Mouse (Mus musculus) naive thymus-derived CD4-positive, alpha-beta T cell, adult 2 months (primary cell): ENCODE results near the gene S1pr1.

Source experiments
- DNase-seq: peaks from one replicate; pipeline ENCODE4 v3.0.0-alpha.2; 2011; ENCODE audit warnings: low read depth

S1pr1 gene

GRCm38 (mm10) chr3:115714671-115715651 lies at the start of gene S1pr1:
TSS of gene S1pr1 (minus strand) at chr3:115715072.
- DNase-seq: peak; percentile 86

DNA sequence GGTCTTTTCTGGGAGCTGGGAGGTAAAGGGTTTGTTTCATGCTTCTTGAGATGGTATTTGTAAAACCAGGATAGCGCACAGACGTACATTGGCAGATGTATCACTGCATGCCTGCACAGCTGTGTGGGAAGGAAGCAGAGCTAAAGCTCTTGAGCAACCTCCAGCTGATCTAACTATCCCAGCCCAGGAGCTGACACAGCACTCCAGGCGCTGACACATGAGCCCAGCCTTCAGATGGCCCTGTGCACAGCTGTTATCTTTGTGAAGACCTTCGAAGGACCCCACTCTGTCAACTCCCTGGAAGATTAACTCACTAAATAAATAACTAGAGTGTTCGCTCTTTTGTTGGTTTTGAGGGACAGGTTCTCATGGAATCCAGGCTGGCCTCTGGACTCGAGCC lies 48.4 kb upstream of the S1pr1 start:
- DNase-seq: no peak

GRCm38 (mm10) chr3:115762841-115763240 lies 48.0 kb upstream of the S1pr1 start:
- DNase-seq: no peak

GRCm38 (mm10) chr3:115759659-115760058 lies 44.8 kb upstream of the S1pr1 start:
- DNase-seq: no peak

GRCm38 (mm10) chr3:115758455-115758912 lies 43.6 kb upstream of the S1pr1 start:
- peak; percentile 66 for DNase-seq

GRCm38 (mm10) chr3:115754466-115754865 lies 39.6 kb upstream of the S1pr1 start:
- DNase-seq: peak; percentile 69

DNA sequence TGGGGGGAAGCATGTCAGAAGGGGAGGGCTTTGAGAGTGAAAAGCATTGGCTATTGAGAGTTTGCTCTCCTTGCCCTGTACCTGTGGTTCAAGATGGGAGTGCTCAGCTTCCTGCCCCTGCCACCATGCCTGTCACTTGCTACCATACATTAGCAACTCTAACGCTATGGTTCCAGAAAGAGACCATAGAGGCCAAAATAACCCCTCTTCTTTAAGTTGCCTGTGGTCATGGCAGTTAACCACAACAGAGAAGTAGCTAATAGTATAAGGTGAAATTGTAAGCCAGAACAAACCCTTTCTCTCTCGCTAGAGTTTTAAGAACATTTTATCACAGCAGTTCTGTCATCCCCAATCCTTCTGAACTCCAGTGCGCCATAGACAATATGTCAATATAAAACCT lies 35.5 kb upstream of the S1pr1 start:
- DNase-seq: no peak

- DNase-seq: no peak
These were observed 33.6 kb upstream of the S1pr1 start for GRCm38 (mm10) chr3:115748289-115748989.

DNA sequence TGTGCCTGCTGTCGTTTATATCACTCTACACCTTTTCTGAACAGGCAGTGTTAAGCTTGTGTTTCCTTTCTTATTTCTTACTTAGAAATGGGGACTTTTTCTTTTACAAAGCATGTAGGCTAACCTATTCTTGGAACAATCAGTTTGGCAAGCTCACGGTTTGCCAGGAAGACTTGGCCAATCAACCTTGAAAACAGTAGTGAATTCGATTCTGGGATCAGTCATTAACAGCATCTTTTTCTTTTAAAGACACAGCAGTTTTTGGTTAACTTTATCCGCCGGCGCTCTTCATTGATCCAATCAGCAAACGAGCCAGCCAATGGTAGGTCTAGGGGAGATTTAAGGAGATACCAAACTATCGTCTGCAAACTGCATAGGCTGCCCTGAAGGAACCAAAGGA lies 31.6 kb upstream of the S1pr1 start:
- DNase-seq: no peak

DNA sequence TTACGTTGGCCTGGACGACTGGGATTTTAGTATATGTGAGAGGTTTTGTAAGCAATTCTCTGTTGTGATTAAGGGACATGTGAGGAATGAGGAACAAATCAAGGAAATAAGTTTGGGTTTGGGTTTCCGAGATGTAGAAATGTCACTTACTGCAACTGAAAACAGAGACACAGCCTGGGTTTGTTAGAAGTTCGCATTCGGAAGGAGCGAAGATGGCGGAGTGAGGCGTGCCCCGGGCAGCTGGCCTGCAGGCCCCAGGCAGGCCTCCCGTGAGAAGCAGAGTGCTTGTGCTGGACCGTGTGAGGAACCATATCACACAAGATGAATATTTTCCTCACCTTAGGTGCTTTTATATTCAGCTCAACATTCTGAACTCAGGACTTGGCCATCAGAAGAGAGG lies 30.2 kb upstream of the S1pr1 start:
- no peak for DNase-seq

DNA sequence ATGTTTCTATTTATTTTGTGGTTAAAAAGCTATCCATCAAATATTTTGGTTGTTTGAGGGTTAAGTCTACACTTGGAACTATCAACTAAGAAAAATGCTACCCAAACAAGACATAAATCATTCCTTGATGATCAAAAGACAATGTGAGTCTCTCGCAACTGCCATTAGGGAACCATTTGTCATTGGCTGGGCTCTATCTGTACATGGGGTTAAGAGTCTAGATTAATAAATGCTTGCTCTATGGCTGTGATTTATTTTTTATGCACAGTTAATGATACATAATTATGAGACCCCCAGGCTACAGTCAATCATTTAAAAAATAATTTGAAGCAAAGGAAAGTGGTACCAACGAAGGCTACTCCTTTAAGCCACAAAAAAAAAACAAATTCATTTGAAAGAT lies 23.7 kb upstream of the S1pr1 start:
- DNase-seq: no peak

DNA sequence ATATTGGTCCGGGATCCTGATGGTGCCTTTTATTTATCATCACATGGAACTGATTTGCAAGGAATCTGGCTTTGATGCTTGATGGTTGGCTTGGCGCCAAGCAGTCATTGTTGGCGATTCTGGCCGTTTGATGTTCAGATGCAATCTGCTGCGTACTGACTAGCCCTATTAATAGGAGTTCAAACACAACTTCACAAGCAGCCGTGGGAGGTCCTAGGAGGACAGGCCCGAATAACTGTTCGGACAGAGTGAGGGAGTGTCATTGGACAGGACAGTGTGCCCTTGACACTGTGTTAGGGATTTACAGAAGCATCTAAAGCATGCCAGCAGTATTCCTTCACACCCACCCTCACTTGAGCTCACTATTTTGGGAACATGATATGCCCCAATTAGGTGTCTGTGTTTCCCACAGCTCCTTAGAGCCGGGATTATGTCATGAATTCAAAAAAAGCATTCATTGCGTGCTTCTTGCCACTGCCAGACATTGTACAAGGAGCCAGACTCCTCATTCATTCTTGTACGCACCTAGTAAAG lies 23.0 kb upstream of the S1pr1 start:
- no peak for DNase-seq

- no peak for DNase-seq
These were observed 20.7 kb upstream of the S1pr1 start for GRCm38 (mm10) chr3:115735540-115735939.

DNA sequence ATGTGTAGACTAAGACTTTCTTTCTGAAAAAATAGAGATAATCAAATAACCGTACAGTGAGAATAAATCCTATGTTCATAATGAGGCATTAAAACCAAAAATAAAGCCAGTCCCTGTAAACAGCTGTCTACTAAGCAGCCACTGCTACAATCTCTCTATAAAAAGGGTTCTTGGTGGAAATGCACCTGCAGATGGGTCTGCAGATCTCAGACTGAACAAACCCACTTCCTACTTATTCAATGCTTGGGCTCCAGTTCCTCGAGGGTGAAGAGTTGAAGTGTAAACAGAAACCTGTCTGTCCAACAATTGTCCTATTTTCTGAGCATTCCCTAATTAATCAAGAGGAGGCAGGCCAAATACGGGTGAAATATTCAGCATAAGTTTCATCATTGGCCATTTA lies 20.0 kb upstream of the S1pr1 start:
- DNase-seq: peak; percentile 60

DNA sequence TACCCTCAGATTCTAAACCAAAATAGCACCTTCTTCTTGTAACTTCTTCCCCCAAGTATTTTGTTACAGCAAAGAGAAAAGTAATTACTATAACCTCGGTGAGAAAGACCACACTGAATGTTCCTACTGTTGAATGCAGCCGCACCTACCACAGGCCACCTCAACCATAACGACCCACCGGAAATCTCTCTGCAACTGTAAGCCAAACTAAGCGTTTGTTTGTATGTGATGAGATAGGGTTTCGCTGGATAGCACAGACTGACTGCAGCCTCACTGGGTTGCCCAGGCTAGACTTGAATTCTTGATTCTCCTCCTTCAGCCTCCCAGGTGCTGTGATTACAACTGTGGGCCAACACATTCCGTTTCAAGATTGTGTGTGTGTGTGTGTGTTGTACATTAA lies 15.5 kb upstream of the S1pr1 start:
- no peak for DNase-seq

DNA sequence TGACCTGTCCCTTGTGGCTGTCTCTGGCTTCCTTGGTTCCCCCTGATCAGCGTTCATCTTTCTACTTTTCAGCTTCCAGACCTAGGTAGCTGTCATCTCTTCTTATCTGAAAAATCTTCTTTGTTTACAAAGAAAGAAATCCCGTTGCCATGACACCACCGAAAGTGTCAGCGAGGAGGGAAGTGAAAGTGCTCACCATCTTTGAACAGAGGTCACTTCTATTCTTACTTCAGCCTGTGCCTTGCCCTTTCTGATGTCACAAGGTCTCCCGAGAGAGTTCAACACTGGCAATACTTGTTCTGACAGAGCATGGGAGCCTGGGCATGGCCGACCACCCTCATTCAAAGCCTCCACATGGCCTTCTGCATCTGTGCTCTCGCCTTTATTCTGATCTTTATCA lies 14.3 kb upstream of the S1pr1 start:
- peak; percentile 89 for DNase-seq

- peak; percentile 48 for DNase-seq
These were observed 13.3 kb upstream of the S1pr1 start for GRCm38 (mm10) chr3:115728211-115728610.

DNA sequence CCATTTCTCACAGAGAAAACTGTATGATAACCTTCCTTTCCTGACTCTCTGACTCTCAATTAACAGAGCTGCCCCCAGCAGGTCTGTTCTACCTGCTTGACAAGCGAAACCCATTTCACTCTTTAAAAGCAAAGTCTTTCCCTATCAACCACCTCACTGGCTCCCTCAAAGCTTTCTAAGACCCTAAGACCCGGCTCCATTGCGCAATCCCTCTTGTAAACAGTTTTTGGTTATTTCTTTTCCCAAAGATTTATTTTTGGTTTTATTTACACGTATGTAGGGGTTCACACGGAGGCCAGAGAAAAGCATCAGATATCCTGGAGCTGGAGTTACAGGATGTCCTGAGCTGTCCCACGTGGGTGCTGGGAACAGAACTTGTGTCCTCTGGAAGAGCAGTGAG lies 4.0 kb upstream of the S1pr1 start:
- DNase-seq: no peak

- DNase-seq: peak; percentile 62
These were observed 1.1 kb upstream of the S1pr1 start for GRCm38 (mm10) chr3:115715900-115716515.

DNA sequence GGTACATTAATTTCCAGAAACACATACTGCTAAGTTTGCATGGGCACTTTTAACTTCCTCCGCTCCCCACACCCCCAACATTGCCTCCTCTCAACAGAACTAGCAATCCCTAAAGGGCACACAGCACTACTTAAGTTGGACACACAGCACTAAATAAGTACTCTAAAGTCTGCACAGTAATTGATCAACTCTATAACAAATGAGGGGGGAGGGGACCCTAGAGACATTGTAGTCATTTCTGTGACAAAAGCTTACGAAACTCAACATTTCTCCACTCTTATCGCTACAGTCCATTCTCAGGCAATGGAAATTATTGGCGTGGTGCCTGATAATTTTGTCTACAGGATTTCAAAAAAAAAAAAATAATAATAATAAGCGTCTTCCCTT lies 830 bp downstream of the S1pr1 start:
- DNase-seq: no peak

GRCm38 (mm10) chr3:115713417-115714048 lies 1.3 kb downstream of the S1pr1 start:
- peak; percentile 68 for DNase-seq

DNA sequence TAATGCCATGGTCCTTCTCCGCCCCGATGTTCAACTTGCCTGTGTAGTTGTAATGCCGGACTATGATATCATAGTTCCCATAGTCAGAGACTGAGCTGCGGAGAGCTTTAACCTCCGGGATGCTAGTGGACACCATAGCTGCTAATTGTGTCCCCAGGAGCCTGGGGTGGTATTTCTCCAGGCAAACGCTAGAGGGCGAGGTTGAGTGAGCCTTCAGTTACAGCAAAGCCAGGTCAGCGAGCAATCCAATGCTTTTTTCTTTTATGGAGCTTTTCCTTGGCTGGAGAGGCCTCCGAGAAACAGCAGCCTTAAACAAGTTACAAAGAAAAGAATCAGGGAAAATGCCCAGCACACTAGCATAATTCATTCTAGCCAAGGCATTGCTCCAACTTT lies 2.1 kb downstream of the S1pr1 start:
- peak; percentile 87 for DNase-seq
